Mouse (Mus musculus): Measurements from ENCODE around the gene Mymx. TPM values are rescaled to one million over a fixed set of nuclear protein-coding genes. Genes with fewer than 3 reads are reported as not detected.
"Not testable (repeated sequence)": the region's sequence is repeated elsewhere in the genome, so short reads cannot be mapped to it uniquely, and the experiment has no call there.

Gene Mymx
- total and polyA plus RNA-seq, 3 experiments, result not detected

DNA sequence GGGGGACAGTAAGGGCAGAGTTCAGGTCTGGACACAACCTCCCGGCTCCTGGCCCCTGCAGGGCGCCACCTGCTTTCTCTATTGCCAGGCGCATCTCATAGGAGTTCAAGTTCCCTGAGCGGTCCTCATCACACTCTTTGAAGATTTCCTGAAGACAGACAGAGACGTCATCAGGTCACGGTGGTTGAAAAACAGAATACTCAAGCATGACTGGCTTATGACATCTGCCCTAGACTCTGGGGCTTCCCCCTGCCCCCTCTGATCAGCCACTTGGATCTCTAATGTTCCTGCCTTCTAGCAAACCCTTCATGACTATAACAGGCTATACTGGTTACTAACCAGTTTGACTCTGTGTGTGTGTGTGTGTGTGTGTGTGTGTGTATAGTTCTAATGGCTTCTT is 30.0 kb upstream of the Mymx start:
- H3K4me3 ChIP-seq (ENCODE audit: low read depth, low read length), result no peak overlapping the region
- H3K4me1 ChIP-seq (ENCODE audit: insufficient read depth, low read depth, low read length), result peaks cover 41% of the 10 kb centered on the region

DNA sequence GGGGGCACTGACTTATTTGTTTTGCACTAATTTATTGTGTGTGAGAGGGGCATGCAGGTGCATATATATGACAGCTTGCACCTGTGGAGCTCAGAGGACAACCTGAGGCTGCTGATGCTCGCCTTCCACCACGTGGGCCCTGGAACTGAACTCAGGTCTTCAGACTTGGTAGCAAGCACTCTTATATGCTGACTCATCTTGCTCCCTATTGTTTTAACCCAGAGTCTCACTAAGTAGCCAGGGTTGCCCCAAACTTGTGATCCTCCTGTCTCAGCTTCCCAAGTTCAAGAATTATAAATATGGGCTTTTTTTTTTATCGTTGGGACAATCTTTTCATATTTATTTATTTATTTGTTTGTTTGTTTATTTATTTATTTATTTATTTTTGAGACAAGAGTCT is 29.1 kb upstream of the Mymx start:
- DNase-seq (ENCODE audit: low spot score) (no peak), ATAC-seq (ENCODE audit: extremely low read depth, insufficient number of reproducible peaks, low FRiP score, poor library complexity, severe bottlenecking) (no peak)
- H3K4me1 ChIP-seq (ENCODE audit: insufficient read depth, low read depth, low read length), result peaks cover 50% of the 10 kb centered on the region
- H3K9me3 ChIP-seq (replicated peaks), result no peaks in the 10 kb centered on the region
- TF ChIP-seq POLR2AphosphoS5 (IDR thresholded peaks at IDR 0.05; ENCODE audit: insufficient replicate concordance, low read depth, low read length) (no peak), CTCF (IDR thresholded peaks at IDR 0.05; ENCODE audit: low read depth, low read length) (no peak), TAL1 (conservative IDR thresholded peaks at IDR 0.05; ENCODE audit: low read depth, low read length) (no peak)
- peaks cover 34% of the 10 kb centered on the region for H3K27me3 ChIP-seq (ENCODE audit: insufficient read depth, low read length)
- H3K4me3 ChIP-seq (ENCODE audit: low read depth, low read length), result no peak overlapping the region
- H3K36me3 ChIP-seq (replicated peaks), result no peaks in the 10 kb centered on the region

More for the DNA sequence above, 30.0 kb upstream of the Mymx start:
- Histone ChIP-seq H3K36me3 (replicated peaks) (no peaks in the 10 kb centered on the region), H3K9me3 (replicated peaks) (no peaks in the 10 kb centered on the region), H3K27me3 (ENCODE audit: insufficient read depth, low read length) (peaks cover 37% of the 10 kb centered on the region)
- no peak for DNase-seq (ENCODE audit: low spot score)
- TF ChIP-seq POLR2AphosphoS5 (IDR thresholded peaks at IDR 0.05; ENCODE audit: insufficient replicate concordance, low read depth, low read length), result no peak
- TF ChIP-seq GATA2 (IDR thresholded peaks at IDR 0.05; ENCODE audit: borderline replicate concordance, low read depth, low read length), result no peak
- no peak for ATAC-seq (ENCODE audit: extremely low read depth, insufficient number of reproducible peaks, low FRiP score, poor library complexity, severe bottlenecking)

DNA sequence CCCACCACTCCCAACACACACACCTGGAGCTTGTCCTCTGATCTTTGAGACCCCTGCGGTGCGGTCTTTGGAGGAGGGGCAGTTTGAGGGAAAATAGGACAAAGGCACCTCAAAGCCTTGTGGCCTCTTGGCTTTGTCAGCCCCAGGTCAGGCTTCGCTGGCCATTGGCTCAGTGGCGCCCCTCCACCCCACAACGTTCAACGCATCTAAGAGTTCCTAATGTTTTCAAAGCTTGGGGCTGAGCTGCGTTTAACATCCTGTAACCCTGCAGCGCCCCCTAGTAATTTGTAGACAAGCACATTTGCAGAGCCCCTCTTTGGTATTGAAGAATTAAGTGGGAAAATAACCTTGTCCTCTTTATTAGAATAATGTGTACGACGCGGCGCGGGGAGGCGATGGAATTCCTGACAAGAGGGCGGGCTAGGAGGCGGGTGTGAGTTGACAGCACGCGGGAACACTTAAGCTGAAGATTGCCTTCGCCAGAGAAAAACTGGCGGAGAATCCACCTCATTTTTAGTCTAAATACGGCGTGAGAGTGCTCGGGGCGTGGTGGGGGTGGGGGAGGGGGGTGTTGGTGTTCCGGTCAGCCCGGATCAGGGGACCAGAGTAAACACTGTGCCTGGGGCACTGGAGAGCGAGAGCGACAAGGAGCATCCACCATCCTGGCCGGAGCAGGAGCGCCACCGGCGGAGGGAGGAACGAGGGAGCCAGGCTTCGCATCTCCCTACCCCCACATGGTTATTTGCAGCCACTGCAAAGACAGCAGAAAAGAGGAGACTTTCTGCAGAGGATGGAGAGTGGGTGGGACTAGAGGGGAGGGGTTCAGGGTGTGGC is 28.2 kb upstream of the Mymx start:
- peaks cover 53% of the 10 kb centered on the region for H3K4me1 ChIP-seq (ENCODE audit: insufficient read depth, low read depth, low read length)
- ATAC-seq (ENCODE audit: extremely low read depth, insufficient number of reproducible peaks, low FRiP score, poor library complexity, severe bottlenecking) (no peak), DNase-seq (ENCODE audit: low spot score) (peak; percentile 23)
- TF ChIP-seq CTCF (IDR thresholded peaks at IDR 0.05; ENCODE audit: low read depth, low read length) (0 out of 2 replicates have a peak, but pooled peaks have one; percentile 24), GATA1 (IDR thresholded peaks at IDR 0.05; ENCODE audit: borderline replicate concordance, low read length) (no peak), TAL1 (conservative IDR thresholded peaks at IDR 0.05; ENCODE audit: low read depth, low read length) (no peak)
- no peaks in the 10 kb centered on the region for H3K36me3 ChIP-seq (replicated peaks)
- peak overlapping the region; percentile 63; the same call in 1 of the 2 replicates for H3K4me3 ChIP-seq (ENCODE audit: low read depth, low read length)
- H3K9me3 ChIP-seq (replicated peaks), result no peaks in the 10 kb centered on the region
- peaks cover 31% of the 10 kb centered on the region for H3K27me3 ChIP-seq (ENCODE audit: insufficient read depth, low read length)

DNA sequence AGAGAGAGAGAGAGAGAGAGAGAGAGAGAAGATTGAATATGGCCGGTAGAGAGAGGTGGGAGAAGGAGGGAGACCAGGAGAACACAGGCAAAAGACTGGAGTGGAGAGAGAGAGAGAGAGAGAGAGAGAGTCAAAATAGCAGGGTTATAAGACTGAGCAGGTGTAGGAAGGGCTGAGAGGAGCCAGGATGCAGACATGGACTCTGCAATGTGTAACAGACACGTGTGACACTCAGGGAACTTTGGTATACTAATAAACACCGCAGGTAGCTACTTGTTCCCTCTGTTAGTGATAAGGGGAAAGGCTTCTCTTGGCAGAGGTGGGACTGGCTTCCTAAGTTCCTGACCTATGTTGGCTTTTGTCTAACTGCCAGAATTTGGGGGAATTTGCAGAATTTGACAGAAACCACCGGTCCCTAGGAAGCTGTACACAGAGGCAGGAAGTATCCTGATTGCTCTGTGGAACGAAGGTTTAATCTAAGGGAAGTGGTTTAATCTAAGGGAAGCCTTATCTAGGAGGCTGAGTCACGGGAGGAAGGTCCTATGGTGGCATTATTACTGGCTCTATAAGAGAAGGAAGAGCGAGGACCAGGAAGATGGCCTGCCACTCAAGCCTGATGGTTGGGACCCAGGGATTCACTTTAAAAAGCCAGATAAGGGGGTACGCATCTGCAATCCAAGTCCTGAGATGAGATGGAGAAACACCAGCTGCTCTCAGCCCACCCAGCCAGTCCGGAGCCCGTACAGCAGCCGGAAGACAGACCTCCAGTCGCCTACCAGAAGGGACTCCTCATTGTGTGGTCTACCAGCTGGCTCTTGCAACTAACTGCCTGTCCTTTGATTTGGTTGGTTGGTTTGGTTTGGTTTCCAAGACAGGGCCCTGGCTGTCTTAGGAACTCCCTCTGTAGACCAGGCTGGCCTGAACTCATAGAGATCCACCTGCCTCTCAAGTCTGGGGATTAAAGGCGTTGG is 27.3 kb upstream of the Mymx start:
- Histone ChIP-seq H3K27me3 (ENCODE audit: insufficient read depth, low read length) (peaks cover 31% of the 10 kb centered on the region), H3K9me3 (replicated peaks) (no peaks in the 10 kb centered on the region), H3K4me3 (ENCODE audit: low read depth, low read length) (no peak overlapping the region), H3K4me1 (ENCODE audit: insufficient read depth, low read depth, low read length) (peaks cover 53% of the 10 kb centered on the region), H3K36me3 (replicated peaks) (no peaks in the 10 kb centered on the region)
- TF ChIP-seq GATA1 (IDR thresholded peaks at IDR 0.05; ENCODE audit: borderline replicate concordance, low read length) (no peak), GATA2 (IDR thresholded peaks at IDR 0.05; ENCODE audit: borderline replicate concordance, low read depth, low read length) (no peak), TAL1 (conservative IDR thresholded peaks at IDR 0.05; ENCODE audit: low read depth, low read length) (no peak), POLR2AphosphoS5 (IDR thresholded peaks at IDR 0.05; ENCODE audit: insufficient replicate concordance, low read depth, low read length) (no peak), CTCF (IDR thresholded peaks at IDR 0.05; ENCODE audit: low read depth, low read length) (no peak)
- ATAC-seq (ENCODE audit: extremely low read depth, insufficient number of reproducible peaks, low FRiP score, poor library complexity, severe bottlenecking) (no peak), DNase-seq (ENCODE audit: low spot score) (no peak)

DNA sequence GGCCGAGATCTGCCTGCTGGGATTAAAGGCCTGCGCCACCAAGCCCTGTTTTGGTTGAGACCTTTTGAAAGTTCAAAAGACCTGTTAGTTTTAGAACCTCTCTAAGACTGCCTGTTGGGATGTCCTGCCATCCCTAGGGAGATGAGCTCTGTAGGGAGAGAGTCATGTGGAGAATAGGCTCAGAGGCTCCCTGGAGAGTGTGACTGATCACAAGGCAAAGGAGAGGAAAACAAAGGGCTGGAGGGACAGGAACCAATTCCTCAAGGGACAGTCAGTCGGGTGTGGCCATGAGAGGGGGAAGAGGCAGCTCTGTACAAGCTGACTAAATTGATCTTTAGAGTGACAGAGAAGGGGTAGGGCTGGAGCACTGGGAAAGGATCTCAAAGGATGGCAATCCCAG is 26.3 kb upstream of the Mymx start:
- no peaks in the 10 kb centered on the region for H3K36me3 ChIP-seq (replicated peaks)
- H3K9me3 ChIP-seq (replicated peaks), result no peaks in the 10 kb centered on the region
- H3K27me3 ChIP-seq (ENCODE audit: insufficient read depth, low read length), result peaks cover 25% of the 10 kb centered on the region
- peaks cover 51% of the 10 kb centered on the region for H3K4me1 ChIP-seq (ENCODE audit: insufficient read depth, low read depth, low read length)
- no peak for ATAC-seq (ENCODE audit: extremely low read depth, insufficient number of reproducible peaks, low FRiP score, poor library complexity, severe bottlenecking)
- no peak for DNase-seq (ENCODE audit: low spot score)
- no peak for TF ChIP-seq CTCF (IDR thresholded peaks at IDR 0.05; ENCODE audit: low read depth, low read length)
- TF ChIP-seq GATA1 (IDR thresholded peaks at IDR 0.05; ENCODE audit: borderline replicate concordance, low read length), result no peak
- TF ChIP-seq TAL1 (conservative IDR thresholded peaks at IDR 0.05; ENCODE audit: low read depth, low read length), result no peak
- no peak for TF ChIP-seq POLR2AphosphoS5 (IDR thresholded peaks at IDR 0.05; ENCODE audit: insufficient replicate concordance, low read depth, low read length)
- TF ChIP-seq GATA2 (IDR thresholded peaks at IDR 0.05; ENCODE audit: borderline replicate concordance, low read depth, low read length), result no peak
- H3K4me3 ChIP-seq (ENCODE audit: low read depth, low read length), result no peak overlapping the region

DNA sequence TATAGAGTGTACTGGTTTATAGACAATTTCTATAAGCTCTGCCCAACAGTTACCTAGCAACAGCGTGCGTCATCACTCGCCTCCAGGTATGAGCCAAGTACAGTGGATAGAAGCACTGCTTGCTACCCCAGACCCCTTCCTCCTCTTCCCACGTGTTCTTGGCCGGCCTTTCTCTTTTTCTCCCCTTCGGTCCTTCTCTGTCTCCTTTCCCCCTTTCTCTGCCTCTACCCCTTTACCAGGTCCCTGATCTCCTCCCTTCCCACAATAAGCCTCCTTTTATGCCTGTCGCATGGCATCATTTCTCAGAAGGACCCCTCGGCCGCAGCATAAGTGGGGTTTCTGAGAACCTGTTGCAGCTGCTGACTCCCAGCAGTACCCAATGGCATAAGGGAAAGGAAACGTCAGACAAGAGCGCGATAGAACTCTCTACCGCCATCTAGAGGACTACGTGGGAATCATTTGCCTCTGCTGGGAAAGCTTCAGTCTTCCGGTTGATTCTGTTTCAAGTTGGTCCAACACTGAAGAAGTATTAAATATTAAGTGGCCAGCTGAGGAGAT is 24.8 kb upstream of the Mymx start:
- peaks cover 22% of the 10 kb centered on the region for H3K27me3 ChIP-seq (ENCODE audit: insufficient read depth, low read length)
- H3K4me1 ChIP-seq (ENCODE audit: insufficient read depth, low read depth, low read length), result peaks cover 51% of the 10 kb centered on the region
- TF ChIP-seq CTCF (IDR thresholded peaks at IDR 0.05; ENCODE audit: low read depth, low read length) (peak; percentile 96), TAL1 (conservative IDR thresholded peaks at IDR 0.05; ENCODE audit: low read depth, low read length) (no peak)
- ATAC-seq (ENCODE audit: extremely low read depth, insufficient number of reproducible peaks, low FRiP score, poor library complexity, severe bottlenecking) (peak; percentile 73), DNase-seq (ENCODE audit: low spot score) (peak; percentile 68)
- peak overlapping the region; percentile 24; the same call in 1 of the 2 replicates for H3K4me3 ChIP-seq (ENCODE audit: low read depth, low read length)
- no peaks in the 10 kb centered on the region for H3K9me3 ChIP-seq (replicated peaks)
- H3K36me3 ChIP-seq (replicated peaks), result peaks cover 4% of the 10 kb centered on the region

DNA sequence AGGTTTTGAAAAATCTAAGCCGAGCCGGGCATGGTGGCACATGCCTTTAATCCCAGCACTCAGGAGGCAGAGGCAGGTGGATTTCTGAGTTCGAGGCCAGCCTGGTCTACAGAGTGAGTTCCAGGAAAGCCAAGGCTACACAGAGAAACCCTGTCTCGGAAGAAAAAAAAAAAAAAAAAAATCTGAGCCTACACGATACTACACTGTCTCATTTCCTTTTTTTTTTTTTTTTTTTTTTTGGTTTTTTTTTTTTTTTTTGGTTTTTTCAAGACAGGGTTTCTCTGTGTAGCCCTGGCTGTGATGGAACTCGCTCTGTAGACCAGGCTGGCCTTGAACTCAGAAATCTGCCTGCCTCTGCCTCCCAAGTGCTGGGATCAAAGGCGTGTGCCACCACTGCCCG is 21.5 kb upstream of the Mymx start:
- ATAC-seq (ENCODE audit: extremely low read depth, insufficient number of reproducible peaks, low FRiP score, poor library complexity, severe bottlenecking); H3K9me3 ChIP-seq (replicated peaks); DNase-seq (ENCODE audit: low spot score); H3K27me3 ChIP-seq (ENCODE audit: insufficient read depth, low read length); H3K4me3 ChIP-seq (ENCODE audit: low read depth, low read length); H3K36me3 ChIP-seq (replicated peaks): not testable (repeated sequence)
- H3K4me1 ChIP-seq (ENCODE audit: insufficient read depth, low read depth, low read length), result peaks cover 51% of the 10 kb centered on the region

Data from G1E (cell line).